Mouse (Mus musculus): Measurements from ENCODE around the gene Stat3. TPM values are rescaled to one million over a fixed set of nuclear protein-coding genes. Genes with fewer than 3 reads are reported as not detected.
A peak's percentile ranks its signal among the peaks of the same experiment; 100 is the strongest.

Stat3 gene
- polyA plus RNA-seq, 1 experiment = 0.96 TPM

GRCm38 (mm10) chr11:100975241-100975640 lies 35.9 kb upstream of the Stat3 start:
- H3K4me1 ChIP-seq (ENCODE audit: control insufficient read depth) = peaks cover 4% of the 10 kb centered on the region
- no peaks in the 10 kb centered on the region; the same call in 1 of the 2 replicates for H3K9me3 ChIP-seq (ENCODE audit: control insufficient read depth, low read length)
- H3K27me3 ChIP-seq (ENCODE audit: control insufficient read depth) = peaks cover 51% of the 10 kb centered on the region
- no peak overlapping the region for H3K4me3 ChIP-seq (replicated peaks)
- TF ChIP-seq GATA1 (IDR thresholded peaks at IDR 0.05; ENCODE audit: low read length) = no peak
- TF ChIP-seq TAL1 (IDR thresholded peaks at IDR 0.05; ENCODE audit: low read length) = no peak
- H3K36me3 ChIP-seq (ENCODE audit: control insufficient read depth) = no peaks in the 10 kb centered on the region

- Histone ChIP-seq H3K27me3 (ENCODE audit: control insufficient read depth) (peaks cover 58% of the 10 kb centered on the region), H3K4me3 (replicated peaks) (no peak overlapping the region), H3K36me3 (ENCODE audit: control insufficient read depth) (no peaks in the 10 kb centered on the region), H3K9me3 (ENCODE audit: control insufficient read depth, low read length) (peaks cover 2% of the 10 kb centered on the region; the same call in 1 of the 2 replicates), H3K4me1 (ENCODE audit: control insufficient read depth) (peaks cover 12% of the 10 kb centered on the region)
- TF ChIP-seq GATA1 (IDR thresholded peaks at IDR 0.05; ENCODE audit: low read length) (no peak), TAL1 (IDR thresholded peaks at IDR 0.05; ENCODE audit: low read length) (no peak)
Measured at GRCm38 (mm10) chr11:100974381-100974970, 35.1 kb upstream of the Stat3 start.

- H3K27me3 ChIP-seq (ENCODE audit: control insufficient read depth) = peaks cover 69% of the 10 kb centered on the region
- no peak overlapping the region for H3K4me3 ChIP-seq (replicated peaks)
- H3K4me1 ChIP-seq (ENCODE audit: control insufficient read depth) = peaks cover 19% of the 10 kb centered on the region
- H3K9me3 ChIP-seq (ENCODE audit: control insufficient read depth, low read length) = peaks cover 2% of the 10 kb centered on the region; the same call in 1 of the 2 replicates
- TF ChIP-seq GATA1 (IDR thresholded peaks at IDR 0.05; ENCODE audit: low read length) (no peak), TAL1 (IDR thresholded peaks at IDR 0.05; ENCODE audit: low read length) (no peak)
- no peaks in the 10 kb centered on the region for H3K36me3 ChIP-seq (ENCODE audit: control insufficient read depth)
Measured at GRCm38 (mm10) chr11:100973245-100973644, 33.9 kb upstream of the Stat3 start.

DNA sequence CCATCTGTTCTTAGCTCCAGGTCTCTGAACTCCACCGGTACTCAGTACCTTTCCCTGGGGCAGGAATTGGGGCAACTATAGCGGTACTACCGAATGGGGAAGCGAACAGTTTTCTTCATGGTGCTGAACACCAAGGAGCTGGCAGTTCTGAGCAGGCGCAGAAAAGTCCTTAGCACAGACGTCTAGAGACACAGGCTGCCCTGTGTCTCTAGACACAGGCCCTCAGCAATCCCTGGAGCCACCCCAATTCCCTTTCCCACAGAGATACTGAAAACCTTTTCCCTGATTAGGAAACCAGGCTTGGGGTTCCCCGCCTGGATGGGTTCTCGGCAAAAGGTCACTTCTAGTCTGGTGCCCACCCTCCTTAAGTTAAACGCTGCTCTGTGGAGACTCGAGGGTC lies 32.1 kb upstream of the Stat3 start:
- Histone ChIP-seq H3K36me3 (ENCODE audit: control insufficient read depth) (no peaks in the 10 kb centered on the region), H3K27me3 (ENCODE audit: control insufficient read depth) (peaks cover 73% of the 10 kb centered on the region), H3K4me1 (ENCODE audit: control insufficient read depth) (peaks cover 23% of the 10 kb centered on the region), H3K9me3 (ENCODE audit: control insufficient read depth, low read length) (peaks cover 2% of the 10 kb centered on the region; the same call in 1 of the 2 replicates), H3K4me3 (replicated peaks) (no peak overlapping the region)
- TF ChIP-seq TAL1 (IDR thresholded peaks at IDR 0.05; ENCODE audit: low read length) (no peak), GATA1 (IDR thresholded peaks at IDR 0.05; ENCODE audit: low read length) (no peak)

- TF ChIP-seq TAL1 (IDR thresholded peaks at IDR 0.05; ENCODE audit: low read length) (no peak), GATA1 (IDR thresholded peaks at IDR 0.05; ENCODE audit: low read length) (no peak)
- peaks cover 31% of the 10 kb centered on the region for H3K4me1 ChIP-seq (ENCODE audit: control insufficient read depth)
- H3K27me3 ChIP-seq (ENCODE audit: control insufficient read depth) = peaks cover 75% of the 10 kb centered on the region
- H3K4me3 ChIP-seq (replicated peaks) = peak within 1 kb of the TSS; percentile 61
- H3K9me3 ChIP-seq (ENCODE audit: control insufficient read depth, low read length) = peaks cover 2% of the 10 kb centered on the region; the same call in 1 of the 2 replicates
- H3K36me3 ChIP-seq (ENCODE audit: control insufficient read depth) = no peaks in the 10 kb centered on the region
Measured at GRCm38 (mm10) chr11:100970557-100970937, 31.2 kb upstream of the Stat3 start, which contains the start of gene Cavin1. Cavin1 (minus strand) TSS chr11:100970887.

DNA sequence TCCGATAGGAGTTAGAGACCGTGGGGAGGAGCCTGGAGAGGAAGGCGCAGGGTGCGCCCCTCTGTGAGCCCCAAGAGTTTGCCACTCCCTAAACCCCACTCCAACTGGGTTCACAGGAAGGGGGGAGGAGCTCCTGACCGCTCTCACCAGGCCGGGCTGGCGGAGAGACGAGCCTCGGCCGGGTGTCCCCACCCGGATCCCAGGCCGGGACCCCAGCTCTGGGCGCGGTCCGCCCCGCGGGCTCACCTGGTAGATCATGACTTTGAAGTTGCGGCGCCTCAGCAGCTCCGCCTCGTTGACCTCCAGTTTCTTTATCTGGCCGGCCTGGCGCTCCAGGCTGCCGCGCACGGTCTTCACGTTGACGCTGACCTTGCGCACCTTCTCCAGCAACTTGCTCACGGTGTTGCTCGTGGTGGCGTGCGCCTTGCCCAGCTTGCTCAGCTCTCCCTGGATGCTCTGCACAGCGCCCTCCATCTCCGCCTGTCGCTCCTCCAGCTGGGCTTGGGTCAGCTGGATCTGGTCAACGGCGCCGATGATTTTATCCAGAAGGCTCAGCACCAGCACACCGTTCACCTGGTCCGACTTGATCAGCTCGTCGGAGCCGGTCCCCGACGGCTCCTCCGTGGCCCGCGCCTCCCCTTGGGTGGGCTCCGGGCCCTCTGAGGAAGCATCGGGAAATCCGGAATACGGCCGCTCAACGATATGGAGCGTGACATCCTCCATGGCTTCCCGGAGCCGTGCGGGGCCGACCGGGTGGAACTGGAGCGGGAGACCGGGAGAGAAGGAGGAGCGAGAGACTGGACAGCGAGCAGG lies 30.6 kb upstream of the Stat3 start:
- no peaks in the 10 kb centered on the region for H3K36me3 ChIP-seq (ENCODE audit: control insufficient read depth)
- peaks cover 71% of the 10 kb centered on the region for H3K27me3 ChIP-seq (ENCODE audit: control insufficient read depth)
- H3K4me1 ChIP-seq (ENCODE audit: control insufficient read depth) = peaks cover 36% of the 10 kb centered on the region
- H3K4me3 ChIP-seq (replicated peaks) = peak overlapping the region; percentile 61
- H3K9me3 ChIP-seq (ENCODE audit: control insufficient read depth, low read length) = peaks cover 2% of the 10 kb centered on the region; the same call in 1 of the 2 replicates
- TF ChIP-seq TAL1 (IDR thresholded peaks at IDR 0.05; ENCODE audit: low read length) = no peak
- no peak for TF ChIP-seq GATA1 (IDR thresholded peaks at IDR 0.05; ENCODE audit: low read length)

GRCm38 (mm10) chr11:100969189-100969743 lies 29.9 kb upstream of the Stat3 start:
- Histone ChIP-seq H3K27me3 (ENCODE audit: control insufficient read depth) (peaks cover 65% of the 10 kb centered on the region), H3K9me3 (ENCODE audit: control insufficient read depth, low read length) (peaks cover 2% of the 10 kb centered on the region; the same call in 1 of the 2 replicates), H3K4me1 (ENCODE audit: control insufficient read depth) (peaks cover 41% of the 10 kb centered on the region), H3K4me3 (replicated peaks) (peak overlapping the region; percentile 61), H3K36me3 (ENCODE audit: control insufficient read depth) (no peaks in the 10 kb centered on the region)
- no peak for TF ChIP-seq GATA1 (IDR thresholded peaks at IDR 0.05; ENCODE audit: low read length)
- TF ChIP-seq TAL1 (IDR thresholded peaks at IDR 0.05; ENCODE audit: low read length) = no peak

GRCm38 (mm10) chr11:100968501-100968900 lies 29.2 kb upstream of the Stat3 start:
- no peak for TF ChIP-seq TAL1 (IDR thresholded peaks at IDR 0.05; ENCODE audit: low read length)
- TF ChIP-seq GATA1 (IDR thresholded peaks at IDR 0.05; ENCODE audit: low read length) = no peak
- peaks cover 49% of the 10 kb centered on the region for H3K4me1 ChIP-seq (ENCODE audit: control insufficient read depth)
- H3K36me3 ChIP-seq (ENCODE audit: control insufficient read depth) = no peaks in the 10 kb centered on the region
- peaks cover 2% of the 10 kb centered on the region; the same call in 1 of the 2 replicates for H3K9me3 ChIP-seq (ENCODE audit: control insufficient read depth, low read length)
- no peak overlapping the region for H3K4me3 ChIP-seq (replicated peaks)
- H3K27me3 ChIP-seq (ENCODE audit: control insufficient read depth) = peaks cover 61% of the 10 kb centered on the region

All from erythroblast, embryonic 14.5 days (primary cell).